Mouse (Mus musculus) cerebellum, adult 11-12 months (tissue): ENCODE measurements around the gene Vmn1r2.
"Not testable (repeated sequence)": the region's sequence is repeated elsewhere in the genome, so short reads cannot be mapped to it uniquely, and the experiment has no call there.

ENCODE experiments used
- DNase-seq: peaks from one replicate; pipeline ENCODE4 v3.0.0; 2022

The Vmn1r2 gene

DNA sequence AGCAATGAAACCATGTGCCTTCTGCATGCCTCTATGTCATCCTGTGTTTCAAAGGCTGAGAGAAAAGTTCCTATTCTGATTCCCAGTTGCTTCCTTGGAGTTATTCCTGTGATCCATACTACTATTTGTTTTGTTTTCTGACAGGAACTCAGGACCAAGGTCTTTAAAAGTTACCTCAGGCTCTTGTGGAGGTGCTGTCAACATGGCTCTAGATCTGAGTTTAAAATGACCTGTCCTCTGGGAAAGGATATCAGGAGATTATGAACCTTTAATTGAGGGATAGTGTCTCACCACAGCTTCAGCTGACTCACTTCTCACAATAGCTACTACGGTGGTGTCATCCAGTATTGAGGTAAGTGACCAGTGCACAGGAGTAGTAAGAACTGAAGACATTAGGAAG lies at the start of gene Vmn1r2:
Vmn1r2 (plus strand) TSS at position 301 of the 400 bp plus-strand sequence.
- DNase-seq, result not testable (repeated sequence)

DNA sequence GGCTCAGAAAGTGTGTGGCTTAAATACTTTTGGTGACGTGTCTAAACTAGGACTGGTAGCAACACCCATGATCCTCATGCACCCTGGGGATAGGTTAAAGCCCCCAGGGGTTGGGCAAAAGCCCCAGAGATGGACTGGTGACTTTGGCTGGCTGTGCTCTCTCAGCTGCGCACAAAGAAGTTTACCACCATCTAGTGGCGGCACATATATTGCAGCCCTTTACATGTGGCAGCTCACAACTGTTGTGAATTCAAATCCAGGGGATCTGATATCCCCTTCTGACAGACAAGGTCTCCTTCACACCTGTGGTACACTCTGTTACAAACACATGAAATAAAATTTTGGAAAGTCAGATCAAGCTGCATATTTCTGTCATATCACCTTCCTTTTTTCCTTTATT lies 19.2 kb upstream of the Vmn1r2 start:
- DNase-seq, result not testable (repeated sequence)

DNA sequence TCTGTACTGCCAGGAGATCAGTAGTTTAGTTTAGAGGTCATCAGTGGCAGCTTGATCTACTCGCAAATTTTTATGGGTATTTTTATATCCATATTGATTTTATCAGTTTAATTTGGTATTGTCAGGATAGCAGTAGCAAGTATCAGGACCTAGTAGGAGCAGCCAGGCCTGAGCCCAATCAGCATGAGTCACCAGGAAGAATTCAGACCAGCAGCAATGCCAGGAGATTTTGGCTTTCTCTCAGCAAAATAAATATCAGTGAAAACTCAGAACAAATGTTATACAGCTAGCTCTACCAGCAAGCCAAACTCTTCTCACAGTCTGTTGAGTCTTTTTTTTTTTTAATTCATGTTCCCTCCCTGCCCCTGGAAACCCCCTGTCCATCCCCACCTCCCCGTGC lies 13.8 kb upstream of the Vmn1r2 start:
- not testable (repeated sequence) for DNase-seq

GRCm38 (mm10) chr4:3164429-3164828 lies 2.7 kb upstream of the Vmn1r2 start:
- DNase-seq, result not testable (repeated sequence)

- no peak for DNase-seq
Observed at GRCm38 (mm10) chr4:3165046-3165445, 2.1 kb upstream of the Vmn1r2 start.

DNA sequence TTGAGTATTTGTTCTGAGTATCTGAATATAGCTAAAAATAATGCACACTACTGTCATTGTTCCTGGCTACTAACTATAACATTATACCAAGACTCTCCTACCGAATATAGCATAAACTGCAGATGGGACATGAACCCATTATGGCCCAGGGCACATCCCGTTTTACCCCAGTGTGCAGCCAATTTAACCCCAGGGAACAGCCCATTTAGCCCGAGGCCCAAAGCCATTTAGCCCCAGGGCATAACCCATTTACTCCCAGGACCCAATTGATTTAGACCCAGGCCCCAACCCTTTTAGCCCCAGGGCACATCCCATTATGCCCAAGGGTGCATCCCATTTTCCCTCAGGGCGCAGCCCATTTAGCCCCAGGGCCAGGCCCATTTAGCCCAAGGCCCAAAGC lies 7.5 kb downstream of the Vmn1r2 start:
- DNase-seq, result not testable (repeated sequence)

DNA sequence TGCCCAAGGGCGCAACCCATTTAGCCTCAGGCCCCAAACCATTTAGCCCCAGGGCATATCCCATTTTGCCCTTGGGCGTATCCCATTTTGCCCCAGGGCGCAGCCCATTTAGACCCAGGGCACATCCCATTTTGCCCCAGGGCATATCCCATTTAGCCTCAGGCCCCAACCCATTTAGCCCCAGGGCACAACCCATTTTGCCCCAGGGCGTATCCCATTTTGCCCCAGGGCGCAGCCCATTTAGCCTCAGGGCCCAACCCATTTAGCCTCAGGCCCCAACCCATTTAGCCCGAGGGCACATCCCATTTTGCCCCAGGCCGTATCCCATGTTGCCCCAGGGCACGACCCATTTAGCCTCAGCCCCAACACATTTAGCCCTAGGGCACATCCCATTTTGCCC lies 8.6 kb downstream of the Vmn1r2 start:
- not testable (repeated sequence) for DNase-seq

GRCm38 (mm10) chr4:3176195-3176594 lies 9.1 kb downstream of the Vmn1r2 start:
- not testable (repeated sequence) for DNase-seq

DNA sequence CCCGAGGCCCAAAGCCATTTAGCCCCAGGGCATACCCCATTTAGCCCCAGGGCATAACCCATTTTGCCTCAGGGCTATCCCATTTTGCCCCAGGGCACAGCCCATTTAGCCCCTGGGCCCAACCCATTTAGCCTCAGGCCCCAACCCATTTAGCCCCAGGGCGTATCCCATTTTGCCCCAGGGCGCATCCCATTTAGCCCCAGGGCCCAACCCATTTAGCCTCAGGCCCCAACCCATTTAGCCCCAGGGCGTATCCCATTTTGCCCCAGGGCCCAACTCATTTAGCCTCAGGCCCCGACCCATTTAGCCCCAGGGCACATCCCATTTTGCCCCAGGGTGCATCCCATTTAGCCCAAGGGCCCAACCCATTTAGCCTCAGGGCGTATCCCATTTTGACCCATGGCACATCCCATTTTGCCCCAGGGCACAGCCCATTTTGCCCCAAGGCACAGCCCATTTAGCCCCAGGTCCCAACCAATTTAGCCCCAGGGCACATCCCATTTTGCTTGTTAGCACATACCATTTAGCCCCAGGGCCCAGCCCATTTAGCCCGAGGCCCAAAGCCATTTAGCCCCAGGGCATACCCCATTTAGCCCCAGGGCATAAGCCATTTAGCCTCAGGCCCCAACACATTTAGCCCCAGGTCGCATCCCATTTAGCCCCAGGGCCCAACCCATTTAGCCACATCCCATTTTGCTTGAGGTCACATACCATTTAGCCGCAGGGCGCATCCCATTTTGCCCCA lies 9.8 kb downstream of the Vmn1r2 start:
- not testable (repeated sequence) for DNase-seq

DNA sequence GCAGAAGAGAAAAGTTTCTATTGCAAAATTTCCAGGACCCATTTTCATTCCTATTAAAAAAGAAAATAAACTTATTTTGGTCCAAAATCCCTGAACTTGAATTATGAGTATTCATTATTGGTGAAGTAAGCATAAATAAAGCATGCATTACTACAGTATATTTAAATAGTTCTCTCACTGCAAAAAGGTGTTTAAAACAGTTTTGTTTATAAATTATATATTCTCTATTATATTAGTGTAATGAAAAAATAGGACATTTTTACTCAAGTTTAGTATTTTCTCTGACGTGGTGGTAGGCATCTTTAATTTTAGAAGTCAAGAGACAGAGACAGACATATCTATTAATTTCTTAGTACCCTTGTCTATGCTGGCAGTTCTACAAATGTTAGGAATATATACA lies 18.1 kb downstream of the Vmn1r2 start, which contains the start of gene Vmn1r3:
Vmn1r3 (minus strand) TSS at position 101 of the 400 bp plus-strand sequence.
- not testable (repeated sequence) for DNase-seq

GRCm38 (mm10) chr4:3209643-3210217 lies 42.6 kb downstream of the Vmn1r2 start:
- DNase-seq, result not testable (repeated sequence)

- DNase-seq, result not testable (repeated sequence)
Observed at GRCm38 (mm10) chr4:3213349-3213748, 46.2 kb downstream of the Vmn1r2 start.

- not testable (repeated sequence) for DNase-seq
Observed at GRCm38 (mm10) chr4:3216382-3216781, 49.3 kb downstream of the Vmn1r2 start.
